In genomic region chr2:93187323-93187996, GRCm38 (mm10) we compare ENCODE assay signal across 8 mouse cellular contexts. TPM values are rescaled to one million over a fixed set of nuclear protein-coding genes. Genes with fewer than 3 reads are reported as not detected.
A peak's percentile ranks its signal among the peaks of the same experiment; 100 is the strongest.
DNase-seq lines count a peak whose midpoint lies in the region; ATAC-seq and TF ChIP-seq lines count a peak whose summit lies in the region.

Gene Trp53i11 (plus strand): TSS chr2:93187548.

- no peaks in the 10 kb centered on the region for H3K36me3 ChIP-seq in ES-Bruce4 (ENCODE audit: control insufficient read depth, insufficient read depth, low read length, poor library complexity, severe bottlenecking)
- no peaks in the 10 kb centered on the region for H3K36me3 ChIP-seq in lung, embryonic 14.5 days (ENCODE audit: insufficient read depth)
- no peaks in the 10 kb centered on the region for H3K36me3 ChIP-seq in neural tube, embryonic 15.5 days

- no peak within 1 kb of the TSS for H3K27ac ChIP-seq in ES-Bruce4 (ENCODE audit: insufficient read depth, low read length)
- H3K27ac ChIP-seq in cerebellum, adult 2 months (ENCODE audit: insufficient read depth, low read length), result peak within 1 kb of the TSS; percentile 68
- H3K27ac ChIP-seq in lung, embryonic 14.5 days (ENCODE audit: low read depth), result peak within 1 kb of the TSS; percentile 36; the same call in 1 of the 2 replicates
- peak within 1 kb of the TSS; percentile 86 for H3K27ac ChIP-seq in neural tube, embryonic 15.5 days (replicated peaks)

- intact Hi-C loops in heart, postnatal 36 days (cut with DNase I), result loop anchor here (2.0 kb wide), 2 partner anchors 21 to 53 kb away; no protein-coding TSS in a partner anchor

- peak within 1 kb of the TSS; percentile 76 for H3K9ac ChIP-seq in ES-Bruce4 (ENCODE audit: low read depth, poor library complexity, severe bottlenecking)
- peak within 1 kb of the TSS; percentile 68 for H3K9ac ChIP-seq in lung, embryonic 14.5 days
- H3K9ac ChIP-seq in neural tube, embryonic 15.5 days (replicated peaks), result peak within 1 kb of the TSS; percentile 92

- H3K4me3 ChIP-seq in ES-Bruce4 (ENCODE audit: low read depth, low read length), result peak within 1 kb of the TSS; percentile 79
- peak within 1 kb of the TSS; percentile 86 for H3K4me3 ChIP-seq in cerebellum, adult 2 months (replicated peaks; ENCODE audit: insufficient read depth, low read depth, low read length)
- H3K4me3 ChIP-seq in lung, embryonic 14.5 days (ENCODE audit: low read depth, low read length), result peak within 1 kb of the TSS; percentile 68
- peak within 1 kb of the TSS; percentile 88 for H3K4me3 ChIP-seq in neural tube, embryonic 15.5 days (replicated peaks)

- DNase-seq in cerebellum, adult 2 months, result peak; percentile 87 to 89
- DNase-seq in forelimb bud, embryonic 11.5 days (ENCODE audit: low read depth, low spot score), result peak; percentile 78
- DNase-seq in heart, postnatal 36 days, result peak; percentile 85 to 86
- DNase-seq in layer of hippocampus, adult 18-20 months (ENCODE audit: low spot score in 2 of 2), result peak; percentile 70 to 76
- DNase-seq in lung, embryonic 14.5 days, result peak; percentile 87
- peak; percentile 80 for DNase-seq in testis, postnatal 14 days (ENCODE audit: low spot score)

- TF ChIP-seq EP300 in ES-Bruce4 (IDR thresholded peaks at IDR 0.05; ENCODE audit: insufficient read depth, low read depth, low read length), result 0 out of 2 replicates have a peak, but pooled peaks have one; percentile 22

- peak; percentile 88 for ATAC-seq in lung, embryonic 14.5 days (ENCODE audit: insufficient read depth)
- peak; percentile 75 for ATAC-seq in neural tube, embryonic 15.5 days (ENCODE audit: low FRiP score)

- peak; percentile 43 for TF ChIP-seq CTCF in ES-Bruce4 (IDR thresholded peaks at IDR 0.05; ENCODE audit: low read depth, low read length)
- TF ChIP-seq CTCF in cerebellum, adult 2 months (IDR thresholded peaks at IDR 0.05; ENCODE audit: borderline replicate concordance, insufficient read depth, low read depth, low read length), result peak; percentile 54; the same call in 1 of the 2 replicates
- TF ChIP-seq CTCF in lung, embryonic 14.5 days (IDR thresholded peaks at IDR 0.05; ENCODE audit: low read depth), result peak; percentile 63

- H3K4me2 ChIP-seq in lung, embryonic 14.5 days, result peak within 1 kb of the TSS; percentile 99
- peak within 1 kb of the TSS; percentile 97 for H3K4me2 ChIP-seq in neural tube, embryonic 15.5 days

- WGBS in cerebellum, adult 2 months, result 1% methylated on average over 65 of the region's 69 CpGs
- under 1% methylated on average over 69 of the region's 69 CpGs for WGBS in lung, embryonic 14.5 days
- 1% methylated on average over 66 of the region's 69 CpGs for WGBS in neural tube, embryonic 15.5 days

- H3K27me3 ChIP-seq in ES-Bruce4 (ENCODE audit: control insufficient read depth, insufficient read depth, low read length, poor library complexity, severe bottlenecking), result no peaks in the 10 kb centered on the region
- H3K27me3 ChIP-seq in cerebellum, adult 2 months (ENCODE audit: control insufficient read depth, insufficient read depth, low read length), result no peaks in the 10 kb centered on the region
- H3K27me3 ChIP-seq in lung, embryonic 14.5 days (ENCODE audit: insufficient read depth, low read length), result peaks cover 8% of the 10 kb centered on the region; the same call in 1 of the 2 replicates
- H3K27me3 ChIP-seq in neural tube, embryonic 15.5 days (replicated peaks), result 0 out of 2 replicates have a peak, but pooled peaks cover 4% of the 10 kb centered on the region

- H3K4me1 ChIP-seq in ES-Bruce4 (ENCODE audit: control insufficient read depth, insufficient read depth, low read length), result peaks cover 22% of the 10 kb centered on the region
- peaks cover 7% of the 10 kb centered on the region for H3K4me1 ChIP-seq in cerebellum, adult 2 months (ENCODE audit: control insufficient read depth, insufficient read depth, low read length)
- peaks cover 6% of the 10 kb centered on the region; the same call in 1 of the 2 replicates for H3K4me1 ChIP-seq in lung, embryonic 14.5 days (ENCODE audit: insufficient read depth)
- H3K4me1 ChIP-seq in neural tube, embryonic 15.5 days, result peaks cover 52% of the 10 kb centered on the region

- H3K9me3 ChIP-seq in ES-Bruce4 (replicated peaks; ENCODE audit: control insufficient read depth, insufficient read depth, low read length, poor library complexity, severe bottlenecking), result no peaks in the 10 kb centered on the region
- no peaks in the 10 kb centered on the region for H3K9me3 ChIP-seq in lung, embryonic 14.5 days (ENCODE audit: low read depth, low read length)
- H3K9me3 ChIP-seq in neural tube, embryonic 15.5 days (replicated peaks), result no peaks in the 10 kb centered on the region

- no peak for TF ChIP-seq POLR2A in ES-Bruce4 (IDR thresholded peaks at IDR 0.05; ENCODE audit: insufficient read depth, low read length)
- 0 out of 2 replicates have a peak, but pooled peaks have one; percentile 62 for TF ChIP-seq POLR2A in cerebellum, adult 2 months (IDR thresholded peaks at IDR 0.05; ENCODE audit: borderline replicate concordance, insufficient read depth, low read length)

RNA-seq across cellular contexts. Expression of gene Trp53i11, which starts in this region (rescaled TPM):
- polyA plus RNA-seq in ES-Bruce4 (2011; ENCODE audit: insufficient read depth, insufficient read length, low read depth, missing spikeins), result 31.2 and 33.2 TPM in 2 replicates
- polyA plus RNA-seq in cerebellum, adult 2 months (2012; rRNA removed), result 54.5 and 59.6 TPM in 2 replicates
- total RNA-seq in heart, postnatal 36 days (2021), result 10 to 100 TPM; 32.8 to 43.4 TPM
- 10 to 100 TPM; 74.8 to 94.2 TPM for total RNA-seq in layer of hippocampus, adult 18-20 months (2021)
- polyA plus RNA-seq in lung, embryonic 14.5 days (2014; fragmentation: Nextera tagmentation; extraction: Ambion mirVana), result 46.7 and 51.1 TPM in 2 replicates
- 55.6 and 67.3 TPM in 2 replicates for polyA plus RNA-seq in neural tube, embryonic 15.5 days (2015; fragmentation: Nextera tagmentation; extraction: Ambion mirVana)
